Mouse (Mus musculus): ENCODE measurements at regions not wholly inside any gene's neighbourhood (a gene's known extent, or its start where the extent isn't known, plus 50 kb on each side); places are given as distances from the start of the nearest gene placed in this dataset.

DNA sequence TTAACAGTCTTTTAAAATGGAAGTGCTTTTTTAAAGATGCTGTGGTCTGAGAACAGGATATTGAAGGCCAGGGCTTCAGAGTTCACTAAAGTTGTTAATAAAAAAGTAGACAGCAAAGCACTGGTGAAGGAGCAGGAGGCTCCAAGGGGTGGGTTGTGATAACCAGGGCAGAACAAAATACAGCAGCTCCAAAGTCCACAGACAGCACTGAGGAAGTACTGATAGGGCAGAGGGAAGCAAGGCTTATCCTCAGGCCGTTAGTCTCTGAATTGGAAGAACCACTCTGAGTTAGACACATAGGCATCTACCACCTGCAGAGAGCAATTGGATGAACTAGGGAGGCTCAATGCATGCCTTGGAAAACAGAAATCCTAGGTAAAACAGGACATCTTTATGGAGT is 62.1 kb downstream of the P2ry1 start:
- no peak for DNase-seq (ENCODE audit: low read depth)

DNA sequence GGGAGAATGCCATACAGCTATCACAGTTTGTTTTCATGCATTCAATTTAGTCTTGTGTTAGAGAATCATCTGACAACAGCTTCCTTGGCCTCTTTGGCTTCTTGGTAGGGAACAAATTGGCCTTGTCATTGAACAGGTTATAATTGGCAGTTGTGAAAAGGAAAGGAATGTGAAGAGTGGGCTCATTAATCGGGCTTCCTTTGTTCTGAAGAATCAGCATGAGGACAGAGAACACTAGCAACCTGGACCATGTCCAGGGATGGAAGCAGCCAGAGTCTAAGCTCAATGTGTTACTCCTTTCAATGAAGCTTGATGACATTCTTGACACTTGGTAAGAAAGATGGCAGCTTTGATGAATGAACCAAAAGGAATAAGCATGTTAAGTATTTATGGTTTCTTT is 64.5 kb downstream of the P2ry1 start:
- no peak for DNase-seq (ENCODE audit: low read depth)

DNA sequence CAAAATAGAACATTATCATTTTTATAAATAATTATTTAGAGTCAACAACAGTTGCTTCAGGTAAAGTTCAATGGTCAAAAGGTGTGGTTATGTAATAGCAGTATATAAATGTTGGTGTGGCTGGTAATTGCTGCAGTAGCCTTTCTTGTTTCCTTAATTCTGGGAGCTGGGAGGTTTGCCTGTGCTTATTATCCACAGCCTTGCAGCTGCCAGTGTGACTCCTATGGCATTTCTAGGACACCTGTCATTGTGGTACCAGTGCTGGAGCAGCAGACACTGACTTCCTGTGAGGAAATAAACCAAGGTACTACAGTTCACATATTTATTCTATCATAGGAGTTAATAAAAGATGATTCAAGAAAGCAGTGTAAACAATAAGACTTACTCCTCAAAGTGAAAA is 65.6 kb downstream of the P2ry1 start:
- DNase-seq (ENCODE audit: low read depth) = no peak

DNA sequence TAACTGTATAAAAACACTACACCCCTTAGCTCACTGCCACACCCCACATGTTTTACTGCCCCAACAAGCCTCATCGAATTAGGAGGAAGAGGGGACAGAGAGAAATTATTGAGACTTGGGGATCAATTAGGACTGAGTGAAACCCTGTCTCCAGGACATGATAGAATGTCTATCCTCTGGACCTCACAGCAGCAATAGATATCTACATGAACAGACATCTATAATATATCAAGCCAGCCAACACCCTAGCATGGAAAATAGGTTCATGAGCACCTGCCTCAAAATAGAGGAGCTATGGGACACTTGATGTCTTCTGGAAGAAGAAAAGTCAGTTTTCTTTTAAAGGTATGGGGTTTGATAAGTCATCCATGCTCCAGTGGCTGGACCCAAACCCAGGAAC is 68.4 kb downstream of the P2ry1 start:
- no peak for DNase-seq (ENCODE audit: low read depth)

DNA sequence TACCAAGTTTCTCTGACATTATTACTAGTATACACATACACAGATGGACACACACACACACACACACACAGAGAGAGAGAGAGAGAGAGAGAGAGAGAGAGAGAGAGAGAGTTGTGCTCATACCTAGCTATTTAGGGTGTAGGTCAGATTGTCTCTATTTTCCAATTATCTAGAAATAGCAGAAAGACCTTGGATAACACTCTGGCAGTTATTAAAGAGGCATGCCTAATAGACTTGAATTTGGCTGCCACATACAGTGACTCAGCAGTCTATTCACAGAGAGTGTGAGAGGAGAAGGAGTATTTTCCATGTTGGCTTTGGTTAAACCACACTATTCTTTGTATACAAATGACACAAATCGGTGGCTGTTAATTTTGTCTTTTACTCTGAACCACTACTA is 69.7 kb downstream of the P2ry1 start:
- DNase-seq (ENCODE audit: low read depth) = no peak

DNA sequence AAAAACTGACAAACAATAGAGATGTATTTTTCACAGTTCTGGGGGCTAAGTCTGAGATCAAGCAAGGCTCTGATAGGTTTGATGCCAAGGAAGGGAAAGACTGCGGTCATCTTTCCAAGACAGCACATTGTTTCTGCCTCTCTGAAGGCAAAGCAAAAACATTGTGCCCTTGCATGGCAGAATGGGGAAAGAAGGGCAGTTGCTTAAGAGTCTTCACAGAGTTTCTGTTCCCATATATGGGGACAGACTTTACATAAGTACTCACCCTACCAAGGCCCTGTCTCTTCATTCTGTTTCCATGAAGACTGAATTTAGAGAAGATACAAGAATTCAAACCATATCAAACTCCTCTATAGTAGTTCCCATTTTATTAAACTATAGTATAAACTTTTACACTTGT is 70.5 kb downstream of the P2ry1 start:
- no peak for DNase-seq (ENCODE audit: low read depth)

DNA sequence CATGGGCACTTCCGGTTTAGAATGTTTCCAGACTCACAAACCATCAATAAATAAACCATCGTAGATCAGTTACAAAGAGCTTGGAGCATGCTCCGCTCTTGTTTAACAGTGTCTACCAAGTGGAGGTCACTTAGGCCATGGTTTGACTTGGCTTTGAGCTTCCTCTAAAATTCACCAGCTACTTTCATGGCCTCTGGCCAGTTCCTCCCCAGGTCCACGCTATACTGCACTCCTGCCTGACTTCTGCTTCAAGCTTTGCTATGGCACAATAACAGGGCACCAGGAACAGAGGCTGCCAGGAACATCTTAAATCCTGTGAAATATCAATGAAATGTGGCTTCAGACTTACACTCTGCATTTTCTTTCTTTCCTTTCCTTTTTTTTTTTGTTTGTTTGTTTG is 71.2 kb downstream of the P2ry1 start:
- DNase-seq (ENCODE audit: low read depth) = no peak

DNA sequence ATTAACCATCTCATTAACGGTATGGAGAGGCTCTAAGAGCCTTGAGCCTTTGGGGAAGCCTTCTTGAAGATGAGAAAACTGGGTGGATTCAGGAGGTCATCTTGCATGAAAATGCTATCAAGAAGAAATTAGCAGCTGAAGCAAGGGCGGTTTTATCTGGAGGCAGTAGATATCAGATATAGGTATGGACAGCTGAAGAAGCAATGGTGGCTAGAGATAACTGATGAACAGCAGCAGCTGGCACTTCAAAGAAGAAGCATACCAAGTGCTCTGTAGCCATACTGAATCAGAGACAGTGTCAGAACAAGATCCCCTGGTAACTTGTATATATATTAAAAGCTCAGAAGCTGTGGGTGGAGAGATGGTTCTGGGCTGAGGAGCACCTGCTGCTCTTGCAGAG is 73.2 kb downstream of the P2ry1 start:
- no peak for DNase-seq (ENCODE audit: low read depth)

DNA sequence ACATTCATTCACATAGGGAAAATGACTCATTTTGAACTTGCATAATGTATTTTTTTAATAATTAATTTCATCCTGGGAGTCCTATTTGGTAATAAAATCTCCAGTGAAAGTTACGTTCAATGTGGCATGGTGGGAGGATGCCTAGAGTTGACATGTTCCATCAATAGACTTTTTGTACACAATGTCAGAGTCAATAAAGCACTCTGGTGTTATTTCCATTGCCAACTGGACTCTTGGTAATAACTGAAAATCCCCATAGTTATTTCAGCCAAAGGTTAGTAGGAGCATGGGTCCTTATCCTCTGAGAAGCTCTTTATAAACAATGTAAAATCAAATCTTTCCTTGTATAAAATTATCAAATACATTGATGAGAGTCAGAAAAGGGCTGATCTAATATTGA is 87.3 kb downstream of the P2ry1 start:
- DNase-seq (ENCODE audit: low read depth) = no peak

DNA sequence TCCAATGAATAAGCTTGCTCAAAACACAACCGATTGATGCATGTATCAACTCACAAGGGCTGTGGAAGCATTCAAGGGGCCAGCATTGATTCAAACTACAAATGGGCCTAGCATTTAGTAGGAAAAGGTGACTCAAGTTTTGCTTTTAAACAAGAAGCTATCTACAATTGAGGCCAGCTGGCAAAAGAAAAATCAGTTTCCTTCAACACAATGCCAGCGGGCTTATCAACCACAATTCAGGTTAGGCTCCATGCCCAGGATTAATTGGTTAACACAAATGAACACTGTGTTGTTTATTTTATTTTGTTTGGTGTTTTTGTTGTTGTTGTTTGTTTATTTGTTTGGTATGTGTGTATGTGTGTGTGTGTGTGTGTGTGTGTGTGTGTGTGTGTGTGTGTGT is 89.4 kb downstream of the P2ry1 start:
- DNase-seq (ENCODE audit: low read depth) = no peak

DNA sequence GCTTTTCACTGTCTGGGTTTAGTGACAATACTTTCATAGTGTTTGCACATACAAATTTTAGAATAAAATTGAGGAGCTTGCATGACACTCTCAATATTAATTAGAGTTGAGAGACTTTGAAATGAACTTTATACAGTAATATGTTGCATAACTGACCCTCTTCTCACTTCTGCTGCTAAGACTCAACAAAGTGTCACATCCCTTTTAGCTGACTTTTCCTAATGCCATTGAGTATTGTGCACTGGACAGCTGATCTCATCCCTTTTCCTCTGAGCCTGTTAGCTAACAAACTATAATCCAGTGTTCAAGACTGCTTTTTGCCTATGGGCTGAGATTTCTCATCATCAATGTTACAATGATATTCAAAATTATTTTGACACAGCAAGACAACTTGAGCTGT is 113.8 kb downstream of the P2ry1 start:
- no peak for DNase-seq (ENCODE audit: low read depth)

DNA sequence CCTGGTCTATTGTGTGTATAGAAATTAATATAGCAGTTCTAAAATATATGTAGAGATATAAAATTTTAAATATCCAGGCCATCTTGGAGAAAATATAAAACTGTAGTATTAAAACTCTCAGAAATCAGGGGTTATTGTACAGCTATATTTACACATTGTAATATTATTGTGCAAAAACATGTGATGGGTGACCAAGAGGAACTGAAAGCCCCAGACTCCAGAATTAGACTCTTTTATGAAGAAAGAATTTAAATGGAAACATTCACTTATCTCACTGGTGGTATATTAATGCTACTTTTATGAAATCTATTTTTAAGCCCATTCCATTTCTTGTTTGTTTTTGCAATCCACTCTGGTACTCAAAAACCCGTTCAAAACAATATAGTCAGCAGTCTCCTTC is 130.5 kb downstream of the P2ry1 start:
- no peak for DNase-seq (ENCODE audit: low read depth)

DNA sequence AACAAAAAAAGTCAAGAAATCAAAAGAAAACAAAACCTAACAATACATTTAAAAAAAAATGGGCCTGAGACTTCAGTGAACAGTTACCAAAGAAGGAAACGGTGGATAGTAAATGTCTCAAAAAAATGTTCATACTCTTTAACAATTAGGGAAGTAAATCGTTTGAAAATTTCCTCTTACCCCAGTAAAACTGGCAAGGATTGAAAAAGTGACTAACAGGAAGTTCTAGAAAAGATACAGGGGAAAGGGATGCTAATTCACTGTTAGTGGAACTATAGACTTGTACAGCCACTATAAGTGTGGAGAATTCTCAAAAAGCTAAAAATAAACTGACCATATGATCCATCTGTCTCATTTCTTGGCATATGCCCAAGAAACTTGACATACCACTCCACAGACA is 151.5 kb downstream of the P2ry1 start:
- no peak for DNase-seq (ENCODE audit: low read depth)

DNA sequence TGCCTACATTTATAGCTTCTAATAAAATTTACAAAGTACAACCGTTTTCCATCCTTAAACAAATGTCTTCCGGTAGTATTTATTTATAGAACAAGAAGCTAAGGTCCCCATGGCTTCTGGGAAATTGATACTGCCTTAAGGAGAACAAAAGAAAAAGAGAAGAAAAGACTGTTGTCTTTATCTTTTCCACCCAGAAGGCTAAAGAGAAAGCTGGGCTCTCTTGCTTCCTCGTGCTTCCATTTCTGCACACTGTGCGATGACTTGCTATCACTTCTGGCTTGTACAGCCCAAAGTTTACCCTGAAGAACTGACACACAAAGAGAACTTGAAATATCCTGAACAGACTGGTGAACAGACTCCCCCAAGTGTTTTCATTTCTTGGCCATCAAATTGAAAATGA is 157.2 kb downstream of the P2ry1 start:
- DNase-seq (ENCODE audit: low read depth) = no peak

DNA sequence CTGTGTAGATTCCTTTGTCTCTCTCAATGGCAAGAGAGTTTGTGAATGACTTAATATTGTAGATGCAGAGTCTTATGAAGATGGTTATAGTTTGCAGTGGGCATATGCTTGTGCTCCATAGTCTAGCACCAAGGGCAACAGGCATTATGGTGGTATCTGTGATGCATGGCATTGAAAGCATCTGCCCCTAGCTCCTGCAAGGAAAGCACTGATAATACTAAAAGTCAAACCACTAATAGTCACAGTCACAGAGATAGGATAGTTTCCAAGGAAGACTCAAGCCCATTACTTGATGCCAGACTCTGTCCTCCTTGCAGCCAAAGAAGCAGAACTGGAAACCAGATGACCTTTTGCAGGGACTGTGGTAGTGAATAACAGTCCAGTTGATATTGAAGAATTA is 158.8 kb downstream of the P2ry1 start:
- DNase-seq (ENCODE audit: low read depth) = no peak

DNA sequence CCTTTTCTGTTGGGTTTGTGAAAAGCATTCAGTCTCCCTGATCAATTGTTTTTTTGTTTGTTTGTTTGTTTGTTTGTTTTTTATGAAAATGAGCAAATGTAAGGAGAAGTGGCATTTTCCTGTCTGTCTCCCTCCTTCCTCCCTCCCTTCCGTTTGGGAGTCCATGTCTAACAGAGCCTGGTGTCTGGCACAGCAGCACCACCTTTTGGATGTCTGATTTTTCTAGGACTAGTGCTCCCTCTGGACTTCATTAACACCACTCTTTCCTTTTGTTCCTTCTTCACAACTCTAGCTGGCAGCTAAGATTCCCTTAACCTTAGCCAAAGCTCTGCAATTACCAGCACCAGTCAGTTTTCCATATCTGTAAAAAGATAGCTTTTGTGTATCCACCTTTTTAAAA is 175.6 kb upstream of the Rap2b start:
- no peak for DNase-seq (ENCODE audit: low read depth)

DNA sequence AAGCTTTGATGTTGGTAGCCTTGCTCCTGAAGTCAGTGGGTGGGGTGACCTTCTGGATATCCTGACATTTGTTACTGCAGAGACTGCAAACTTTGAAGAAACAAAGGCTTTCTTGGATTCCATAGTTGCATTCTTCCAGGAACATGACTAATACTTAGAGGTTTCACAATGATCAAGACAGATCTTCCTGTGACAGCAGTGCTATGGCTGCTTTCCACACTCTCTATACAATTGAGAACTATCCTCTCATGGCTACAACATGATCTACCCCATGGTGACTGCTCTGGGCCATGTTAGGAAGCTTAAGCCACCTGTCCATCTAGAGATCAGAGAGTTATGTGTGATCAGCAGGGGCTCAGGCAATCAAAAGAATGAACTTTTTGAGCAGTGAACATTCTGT is 172.8 kb upstream of the Rap2b start:
- DNase-seq (ENCODE audit: low read depth) = no peak

DNA sequence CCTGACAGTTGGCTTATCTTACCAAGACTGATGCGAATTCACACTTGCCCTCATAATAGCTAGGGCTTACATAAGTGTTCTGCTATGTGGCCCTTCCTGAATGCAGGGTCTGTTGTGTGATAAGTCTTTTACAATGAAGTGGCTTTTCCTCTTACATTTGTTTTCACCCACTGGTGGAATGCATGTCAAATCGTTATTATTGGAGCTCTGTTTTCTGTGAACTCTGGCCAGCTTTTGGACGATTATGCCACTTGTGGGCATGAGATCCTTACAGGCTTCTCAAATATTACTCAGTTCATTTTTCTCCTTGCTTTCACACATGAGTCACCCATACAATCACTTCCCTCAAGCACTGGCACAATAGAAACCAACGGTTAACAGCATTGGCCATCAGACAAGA is 144.9 kb upstream of the Rap2b start:
- no peak for DNase-seq (ENCODE audit: low read depth)

DNA sequence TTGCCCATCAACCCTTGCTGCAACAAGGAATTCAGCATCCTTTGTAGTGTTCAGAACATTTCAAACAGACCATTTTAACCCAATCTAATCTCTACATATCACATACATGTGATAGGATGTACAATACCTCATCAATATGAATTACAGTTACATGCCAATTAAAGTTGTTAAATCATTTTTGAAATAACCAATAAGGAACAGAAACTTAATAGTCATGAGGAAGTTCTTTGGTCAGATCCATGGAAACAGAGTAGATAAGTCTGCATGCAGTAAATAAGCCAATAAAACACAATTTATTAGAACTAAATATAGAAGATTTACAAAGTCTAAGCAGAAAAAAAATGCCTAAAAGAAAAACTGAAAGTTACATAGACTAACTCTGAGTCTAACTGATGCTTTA is 136.9 kb upstream of the Rap2b start:
- no peak for DNase-seq (ENCODE audit: low read depth)

DNA sequence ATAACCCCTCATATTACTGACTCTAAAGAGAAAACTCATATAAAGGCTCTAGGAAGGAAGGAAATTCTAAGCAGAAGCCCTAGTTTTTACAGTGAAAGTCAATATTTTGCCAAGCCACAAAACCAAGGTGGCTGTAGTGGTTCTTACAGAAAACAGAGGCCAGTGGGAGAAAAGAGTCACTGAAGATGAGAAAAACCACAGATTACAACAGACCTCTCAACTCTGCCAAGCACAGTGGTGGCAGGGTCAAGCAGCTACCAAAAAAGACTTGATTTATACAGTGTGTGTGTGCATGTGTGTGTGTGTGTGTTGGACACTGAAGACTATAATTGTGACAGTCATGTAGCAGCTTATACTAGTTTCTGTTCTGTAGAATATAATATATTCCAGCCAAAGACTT is 136.4 kb upstream of the Rap2b start:
- no peak for DNase-seq (ENCODE audit: low read depth)

DNA sequence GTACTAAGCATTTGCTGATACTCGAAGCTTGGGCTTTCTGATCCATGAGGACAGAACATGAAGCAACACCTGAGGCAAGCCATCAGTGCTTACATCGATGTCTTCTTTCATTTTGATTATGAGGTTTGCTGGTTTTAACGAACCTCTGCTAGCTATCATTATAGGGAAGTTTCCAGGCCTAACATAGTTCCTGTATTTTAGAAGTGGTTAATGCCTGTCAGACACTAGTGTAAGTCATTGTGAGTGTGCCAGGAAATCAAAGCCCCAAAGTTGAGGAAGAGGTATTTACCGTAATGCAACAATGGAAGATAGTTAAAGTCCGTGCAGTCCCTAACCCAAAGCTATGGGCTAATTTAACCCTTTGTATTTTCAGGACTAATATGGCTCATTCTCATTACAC is 120.1 kb upstream of the Rap2b start:
- no peak for DNase-seq (ENCODE audit: low read depth)

DNA sequence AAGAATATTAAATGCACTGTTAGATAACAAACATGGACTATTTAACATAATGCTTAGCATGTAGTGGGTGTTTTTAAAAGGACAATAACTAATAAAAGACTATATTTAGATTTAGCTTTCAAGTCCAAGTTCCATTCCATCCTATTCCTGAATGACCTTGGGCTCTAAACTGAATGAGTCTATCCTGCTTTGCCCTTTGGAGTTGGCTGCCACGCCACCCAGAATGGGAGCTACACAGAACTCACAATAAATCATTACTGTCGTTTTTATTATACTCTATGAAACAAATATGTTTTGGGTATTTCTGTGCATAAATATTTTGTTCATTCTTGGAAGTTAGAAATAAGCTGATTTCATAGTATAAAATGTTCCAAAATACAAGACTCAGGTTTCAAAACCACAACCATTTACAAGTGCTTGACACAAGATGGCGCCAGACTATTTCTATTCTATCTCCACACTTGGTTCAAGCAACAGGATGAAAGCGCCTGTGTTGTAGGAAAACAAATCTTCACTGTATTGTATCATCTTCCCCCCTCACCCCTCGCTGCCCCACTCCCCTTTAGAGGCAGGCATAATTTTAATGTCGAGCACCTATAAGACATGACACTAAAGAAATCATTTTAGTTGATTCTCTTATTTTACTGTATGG is 117.4 kb upstream of the Rap2b start:
- DNase-seq (ENCODE audit: low read depth) = peak; percentile 58

DNA sequence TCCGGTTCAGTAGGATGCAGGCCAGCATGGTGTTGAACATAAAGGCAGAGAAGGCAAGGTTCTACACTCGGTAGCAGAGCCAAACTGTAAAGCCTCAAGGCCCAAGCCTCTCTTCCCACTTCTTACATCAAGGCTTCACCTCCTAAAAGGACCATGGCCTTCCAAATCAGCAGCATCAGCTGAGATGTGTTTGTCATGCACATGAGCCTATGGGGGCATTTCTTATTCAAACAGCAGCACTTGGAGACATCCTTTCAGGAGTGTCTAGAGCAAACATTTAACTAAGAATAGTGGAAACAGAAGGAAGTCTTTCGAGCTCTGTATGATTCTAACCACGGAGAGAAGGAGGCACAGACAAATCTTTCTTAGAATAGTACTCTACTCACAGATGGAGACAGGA is 115.0 kb upstream of the Rap2b start:
- DNase-seq (ENCODE audit: low read depth) = no peak

DNA sequence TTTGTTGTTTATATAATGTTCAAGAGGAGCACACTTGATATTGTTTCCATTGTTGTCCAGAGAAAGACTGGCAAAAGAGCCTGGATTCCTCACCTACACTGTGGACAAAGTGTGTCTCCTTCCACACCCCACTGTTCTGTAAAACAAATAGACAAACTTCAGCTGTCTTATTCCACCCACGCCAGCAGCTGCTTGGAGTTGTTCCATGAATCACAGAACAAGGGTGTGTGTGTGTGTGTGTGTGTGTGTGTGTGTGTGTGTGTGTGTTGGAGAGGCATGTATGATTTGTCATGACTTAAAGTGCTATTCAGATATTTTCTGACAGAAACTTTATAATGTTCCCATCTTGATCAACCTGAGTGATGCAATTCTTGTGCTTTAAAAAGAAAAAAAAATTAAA is 114.1 kb upstream of the Rap2b start:
- no peak for DNase-seq (ENCODE audit: low read depth)

DNA sequence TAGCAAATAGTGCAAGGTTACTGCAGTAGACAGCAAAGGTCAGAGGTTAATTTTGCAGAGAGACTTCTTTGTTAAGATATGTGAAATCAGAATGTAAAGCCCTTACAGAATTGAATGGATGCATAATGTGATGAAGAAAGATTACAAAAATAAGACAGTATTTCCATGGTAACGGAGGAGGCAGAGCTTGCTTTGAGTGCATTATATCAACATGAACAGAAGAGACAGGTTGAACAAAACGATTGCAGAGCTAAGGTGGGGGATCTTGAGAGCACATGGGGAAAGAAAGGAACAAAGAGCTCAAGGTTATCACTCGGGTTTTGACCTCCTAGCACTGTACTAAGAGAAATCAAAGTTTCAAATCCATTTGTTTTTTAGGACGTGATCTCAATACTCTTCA is 106.2 kb upstream of the Rap2b start:
- no peak for DNase-seq (ENCODE audit: low read depth)

Data from induced T-regulatory cell, adult 2 months (primary cell).